Mouse (Mus musculus) cortical plate, adult 2 months (tissue): ENCODE measurements at regions not wholly inside any gene's neighbourhood (a gene's known extent, or its start where the extent isn't known, plus 50 kb on each side); places are given as distances from the start of the nearest gene placed in this dataset.

Source experiments
- CTCF ChIP-seq: fragments of 200-500 bp; IDR thresholded peaks from 2 replicates; pipeline ENCODE4 v1.5.1; 2011; ENCODE audit warnings: mild to moderate bottlenecking, control low read depth, low read length; ENCODE audit not compliant: insufficient read depth; ENCODE audit errors: extremely low read depth
- POLR2A ChIP-seq: fragments of 200-500 bp; IDR thresholded peaks from 2 replicates; pipeline ENCODE4 v1.6.1; 2011; ENCODE audit warnings: mild to moderate bottlenecking, low read length, control low read depth; ENCODE audit not compliant: insufficient read depth; ENCODE audit errors: extremely low read depth

DNA sequence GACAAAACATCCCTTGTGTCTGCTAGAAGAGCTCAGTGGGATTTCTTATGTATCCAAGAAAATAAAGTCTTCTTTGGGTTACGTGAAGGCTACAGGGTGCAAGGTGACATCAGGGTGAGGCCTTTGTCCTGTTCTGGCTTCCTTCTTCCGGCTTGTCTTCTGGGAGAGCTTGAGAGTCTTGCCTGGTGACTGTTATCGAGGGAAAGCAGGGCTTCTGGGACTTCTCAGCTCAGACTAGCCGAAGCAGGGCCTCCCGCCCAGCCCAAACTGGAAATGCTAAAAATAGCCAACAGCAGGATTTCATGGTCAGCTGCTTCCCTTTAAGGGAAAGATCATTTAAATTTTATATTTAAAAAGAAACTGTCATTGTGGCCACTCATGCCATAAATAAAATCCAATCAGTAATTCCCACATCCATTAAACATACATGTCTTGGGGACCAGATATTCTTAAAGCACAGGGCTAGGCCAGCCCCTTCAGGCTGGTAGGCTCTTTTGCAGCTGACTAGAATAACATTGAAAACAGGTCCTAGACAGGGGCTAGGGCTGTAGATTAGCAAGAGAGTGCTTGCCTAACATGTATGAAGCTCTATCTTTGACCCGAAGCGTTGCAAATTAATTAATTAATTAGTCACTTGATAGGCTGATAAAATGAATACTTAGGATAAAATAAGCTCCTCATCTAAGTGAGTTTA, 351.2 kb upstream of the Rora start:
- no peak for TF ChIP-seq CTCF
- no peak for TF ChIP-seq POLR2A
